Mouse (Mus musculus) 3T3-L1 (cell line): ENCODE results near the gene Uox.

ENCODE experiments used
- DNase-seq: peaks from one replicate; pipeline ENCODE4 v3.0.0-alpha.2; 2015; ENCODE audit warnings: low read depth, low spot score

Uox gene

DNA sequence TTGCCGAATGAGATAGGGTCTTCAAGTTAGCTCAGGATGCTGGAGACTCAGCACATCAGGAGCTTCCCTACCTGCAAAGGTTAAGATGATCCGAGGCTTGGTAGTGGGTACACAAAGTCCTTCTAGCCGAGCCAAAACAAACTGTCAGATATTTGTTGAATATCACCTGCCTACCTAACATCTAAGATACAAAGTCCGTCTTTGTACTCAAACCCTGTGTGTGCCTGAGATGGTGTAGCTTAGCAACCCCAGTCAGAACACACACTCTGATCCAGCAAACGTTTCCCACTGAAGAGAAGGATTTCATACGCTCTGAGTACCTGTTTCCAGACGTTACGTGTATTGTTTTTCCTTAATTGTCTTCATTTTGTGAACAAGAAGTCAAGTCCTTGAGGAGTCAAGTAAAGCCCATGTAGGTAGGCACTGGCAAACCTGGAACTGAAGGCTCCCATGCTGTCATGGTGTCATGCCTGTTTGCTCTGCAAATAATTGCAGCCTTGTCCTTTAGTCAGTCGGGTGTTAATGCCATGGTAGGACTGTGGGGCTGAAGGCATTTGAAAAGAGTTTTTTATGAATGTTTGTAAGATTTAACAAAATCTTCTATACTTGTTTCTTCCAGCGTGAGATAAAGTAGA lies at the start of gene Uox:
TSS of gene Uox (plus strand) at position 279 of the 635 bp plus-strand sequence.
- DNase-seq: no peak

DNA sequence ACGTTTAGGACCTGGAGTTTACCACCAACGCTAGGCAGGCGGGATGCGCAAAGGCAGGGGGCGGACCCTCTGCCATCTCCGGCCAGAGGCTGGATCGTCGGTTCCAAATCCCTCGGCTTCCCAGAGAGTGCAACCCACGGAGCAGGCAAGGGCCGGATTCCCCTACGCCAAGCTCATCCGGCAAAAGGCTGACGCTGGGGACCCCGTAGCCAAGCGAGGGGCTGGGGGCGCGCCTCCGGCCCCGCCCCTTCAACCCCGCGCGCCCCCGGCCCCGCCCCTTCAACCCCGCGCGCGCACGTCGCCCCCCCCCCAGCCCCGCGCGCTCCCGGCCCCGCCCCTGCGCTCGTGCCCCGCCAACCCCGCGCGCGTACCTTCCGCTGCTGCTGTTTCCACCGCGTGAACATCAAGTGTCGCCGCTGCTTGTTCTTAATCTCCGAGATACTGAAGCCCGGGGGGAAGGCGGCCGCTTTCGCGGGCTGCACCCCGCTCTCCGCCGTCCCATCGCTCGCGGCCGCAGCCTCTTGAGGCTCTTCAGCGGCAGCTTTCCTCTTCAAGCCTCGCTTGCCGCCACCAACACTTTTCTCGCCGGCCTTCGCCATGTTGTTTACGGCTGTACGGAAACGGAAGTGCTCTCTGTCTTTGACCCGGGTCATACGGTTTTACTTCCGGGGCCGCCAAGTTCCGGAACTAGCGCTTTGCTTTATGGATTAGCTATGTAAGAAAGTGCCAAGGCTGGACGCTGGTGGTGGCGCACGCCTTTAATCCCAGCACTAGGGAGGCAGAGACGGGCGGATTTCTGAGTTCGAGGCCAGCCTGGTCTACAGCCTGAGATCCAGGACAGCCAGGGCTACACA lies 49.2 kb upstream of the Uox start, which contains the start of gene Rpf1:
TSS of gene Rpf1 (minus strand) at position 632 of the 854 bp plus-strand sequence.
- peak; percentile 97 for DNase-seq

DNA sequence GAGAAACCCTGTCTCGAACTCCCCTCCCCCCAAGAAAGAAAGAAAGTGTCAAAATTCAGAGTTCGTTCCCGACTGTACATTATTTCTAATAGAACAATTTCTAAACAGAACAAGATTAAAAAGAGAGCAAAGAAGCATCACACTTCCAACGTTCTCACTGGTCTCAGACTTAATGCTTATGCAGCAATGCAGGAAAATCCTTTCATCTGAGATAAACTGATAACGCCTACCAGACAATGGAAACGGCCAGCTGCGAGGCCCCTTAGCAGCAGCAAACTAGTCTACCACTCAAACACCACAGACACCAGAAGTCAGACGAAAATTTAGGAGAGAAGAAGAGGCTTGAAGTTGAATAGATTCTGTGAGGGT lies 48.6 kb upstream of the Uox start:
- DNase-seq: no peak

DNA sequence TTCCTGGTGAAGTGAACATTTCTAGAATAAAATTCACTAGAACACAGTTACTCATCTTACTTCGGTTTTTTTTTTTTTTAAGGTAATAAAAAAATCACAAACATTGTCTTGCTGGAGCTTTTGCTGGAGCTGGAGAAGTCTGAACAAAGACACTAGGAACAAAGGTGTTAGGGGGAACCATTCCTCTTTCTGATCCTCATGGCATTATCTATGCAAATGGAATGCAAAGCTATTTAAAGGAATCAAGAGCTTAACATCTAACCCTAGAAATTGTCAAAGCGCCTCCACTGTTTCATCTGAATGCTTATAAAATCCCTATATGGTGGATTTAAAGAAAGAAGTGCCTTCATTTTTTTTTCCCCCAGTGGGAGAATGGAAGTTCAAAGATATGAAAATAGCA lies 41.9 kb upstream of the Uox start:
- no peak for DNase-seq

DNA sequence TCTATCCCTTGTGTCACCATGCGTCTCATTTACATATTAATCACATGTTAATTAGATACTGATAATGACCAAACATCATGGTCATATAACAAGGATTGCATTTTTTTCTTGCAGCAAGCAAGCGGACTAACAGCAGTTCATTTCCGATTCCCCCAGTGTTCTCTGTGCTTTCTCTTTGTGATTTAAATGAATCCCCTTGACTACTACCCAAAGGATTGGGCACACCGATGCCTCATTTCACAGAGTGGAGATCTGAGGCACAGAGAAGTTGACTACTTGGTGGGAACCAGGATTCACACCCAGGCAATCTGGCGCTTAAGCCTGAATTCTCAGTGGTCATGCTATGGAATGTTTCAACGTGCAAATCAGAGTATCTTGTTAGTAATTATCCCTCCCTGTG lies 35.2 kb upstream of the Uox start:
- no peak for DNase-seq

DNA sequence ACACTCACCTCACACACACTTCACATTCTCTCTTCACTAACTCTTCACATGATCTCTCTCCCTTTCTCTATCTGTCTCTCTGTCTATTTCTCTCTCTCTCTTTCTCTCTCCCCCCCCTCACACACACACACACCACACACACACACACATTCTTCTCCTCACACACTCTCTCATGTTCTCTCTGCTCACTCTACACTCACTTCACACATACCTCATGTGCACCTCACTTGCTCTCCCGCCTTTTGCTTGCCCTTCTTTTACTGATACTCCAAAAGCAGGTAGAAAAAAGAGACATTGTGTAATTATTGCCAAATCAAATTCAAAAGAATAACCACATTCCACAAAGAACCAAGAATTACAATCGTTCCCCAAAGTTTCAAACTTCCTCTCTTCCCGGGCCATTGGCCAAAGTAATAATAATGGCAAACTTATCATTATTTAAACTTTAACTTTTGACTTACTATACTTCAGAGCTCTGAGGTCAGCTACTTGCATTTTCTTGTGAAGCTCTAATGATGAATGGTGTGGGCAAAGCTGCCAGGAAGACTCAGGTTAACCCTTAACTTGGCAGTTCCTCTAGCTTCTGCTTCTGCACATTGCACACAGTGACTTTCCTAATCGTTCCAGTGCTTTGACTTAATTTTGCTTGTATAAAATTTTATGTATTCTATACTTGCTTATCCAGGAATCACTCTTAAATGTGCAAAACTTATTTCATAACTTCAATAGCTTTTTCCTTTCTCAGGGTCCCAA lies 29.5 kb upstream of the Uox start:
- peak; percentile 12 for DNase-seq

DNA sequence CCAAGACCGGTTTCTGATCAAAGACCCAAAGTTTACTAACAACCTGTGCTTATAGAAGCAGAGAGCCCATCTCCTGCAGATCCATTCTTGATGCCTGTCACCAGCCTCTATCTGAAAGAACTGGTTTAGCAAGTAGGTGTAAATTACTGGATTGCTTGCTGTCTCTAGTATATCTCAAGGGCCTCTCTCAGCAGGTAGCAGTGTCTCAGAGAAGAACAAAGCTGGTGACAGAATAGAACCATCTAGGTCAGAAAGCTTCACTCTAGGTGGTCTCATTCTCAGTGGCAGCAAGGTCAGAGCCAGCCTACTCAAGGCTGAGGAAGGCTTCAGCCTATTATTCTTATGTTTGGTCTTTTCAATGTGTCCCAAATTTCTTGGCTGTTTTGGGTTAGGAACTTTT lies 26.6 kb upstream of the Uox start:
- DNase-seq: no peak

DNA sequence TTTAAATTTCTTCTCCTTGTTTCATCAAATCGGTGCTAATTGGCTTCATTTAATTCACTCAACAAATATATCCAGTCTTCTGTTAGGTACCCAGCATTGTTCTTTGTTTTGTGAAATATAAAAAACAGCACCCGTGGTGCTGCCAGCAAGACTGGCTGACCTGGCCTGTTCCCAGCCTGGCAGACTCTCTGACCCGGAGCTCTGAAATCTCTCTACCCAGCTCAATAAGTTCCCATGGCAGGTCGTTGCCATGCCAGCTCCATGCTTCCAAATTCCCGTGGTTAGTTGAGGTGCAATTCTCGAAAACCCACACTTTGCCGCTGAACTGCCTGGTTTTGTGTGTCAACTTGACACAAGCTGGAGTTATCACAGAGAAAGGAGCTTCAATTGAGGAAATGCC lies 15.4 kb upstream of the Uox start:
- DNase-seq: no peak

DNA sequence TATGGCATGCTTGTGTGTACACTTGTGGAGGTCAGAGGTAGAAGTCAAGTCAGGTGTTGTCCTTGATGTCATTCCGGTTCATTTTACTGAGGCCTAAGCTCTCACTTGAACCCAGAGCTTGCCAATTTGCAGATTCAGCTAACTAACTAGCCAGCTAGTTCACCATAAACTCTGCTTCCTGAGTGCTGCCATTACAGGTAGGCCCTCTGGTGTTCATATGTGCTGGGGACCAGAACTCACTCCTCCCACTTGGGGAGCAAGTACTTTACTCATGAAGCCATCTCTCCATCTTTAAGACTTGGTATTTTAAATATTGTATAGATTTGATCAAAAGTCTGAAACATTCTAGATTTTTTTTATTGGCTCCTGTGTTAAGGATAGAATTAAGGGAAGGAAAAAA lies 13.7 kb upstream of the Uox start:
- no peak for DNase-seq

DNA sequence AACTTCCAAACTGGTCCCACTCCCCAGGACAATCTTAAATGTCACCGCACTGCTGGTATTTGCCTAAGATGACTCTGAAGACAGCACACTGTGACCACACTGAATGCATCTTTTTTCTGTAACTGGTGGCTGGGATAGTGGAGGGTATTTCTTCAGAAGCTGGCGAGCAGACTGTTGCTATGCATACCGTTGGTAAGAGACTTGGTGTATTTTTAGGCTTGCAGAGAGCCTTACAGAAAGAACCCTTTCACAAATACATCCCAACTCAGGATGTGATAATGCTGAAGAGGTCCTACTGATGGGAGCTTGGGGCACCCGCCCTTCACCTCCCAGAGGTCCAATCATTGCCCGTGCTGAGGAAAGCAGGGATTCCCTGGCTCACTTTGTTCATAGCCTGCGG lies 12.7 kb upstream of the Uox start:
- no peak for DNase-seq

DNA sequence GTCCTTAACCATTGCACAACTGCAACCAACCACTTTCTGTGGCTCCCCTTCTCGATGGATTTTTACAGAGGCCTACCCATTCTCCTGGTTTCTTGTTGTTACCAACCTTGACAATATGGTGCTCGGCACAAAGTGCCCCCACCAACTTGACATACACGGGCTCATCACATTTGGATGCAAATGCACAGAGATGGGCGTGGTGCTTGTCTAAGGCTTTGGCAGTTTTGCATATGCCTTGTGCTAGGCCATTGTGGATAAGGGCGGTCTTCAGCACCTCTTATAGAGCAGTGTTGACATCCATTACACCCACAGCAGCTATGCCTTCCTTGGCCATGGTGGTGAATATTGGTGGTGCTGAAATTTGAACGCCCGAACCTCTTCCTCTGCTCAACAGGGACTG lies 7.3 kb upstream of the Uox start:
- DNase-seq: no peak

DNA sequence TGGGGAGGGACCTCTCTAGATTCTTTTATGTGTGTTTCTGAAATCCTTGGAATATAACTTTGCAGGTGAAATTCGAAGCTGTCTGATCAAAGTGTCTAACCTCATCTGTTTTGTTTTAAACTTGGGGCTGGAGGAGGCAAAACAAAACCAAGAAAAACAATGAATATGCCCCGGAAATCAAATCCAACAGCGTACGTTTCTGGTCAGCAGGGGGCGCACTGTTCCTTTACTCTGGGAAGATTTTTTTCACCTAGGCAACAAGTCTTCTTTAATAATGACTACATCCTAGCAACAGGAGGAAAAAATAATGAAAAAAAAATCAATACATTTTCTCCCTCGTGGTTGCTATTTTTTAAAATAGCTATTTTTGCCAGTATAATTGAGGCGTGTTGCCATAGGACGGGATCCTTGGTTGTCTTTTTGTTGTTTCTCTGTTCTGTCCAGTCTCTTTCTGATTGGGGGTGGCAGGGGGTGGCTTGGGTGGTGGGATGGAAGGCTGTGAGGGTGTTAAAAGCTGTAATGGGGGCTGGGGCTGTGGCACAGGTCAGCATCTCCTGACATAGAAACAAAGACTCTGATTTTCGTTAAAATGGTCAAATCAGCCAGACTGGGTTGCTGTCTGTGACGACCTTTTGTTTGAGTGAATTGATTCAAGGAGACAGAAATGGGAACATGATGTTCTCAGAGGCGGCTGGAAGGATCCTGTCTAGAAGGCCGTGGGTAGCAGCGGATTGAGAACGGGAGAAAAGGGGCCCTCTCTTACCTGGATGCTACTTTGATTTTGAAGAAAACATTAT lies 5.8 kb upstream of the Uox start:
- peak; percentile 92 for DNase-seq

DNA sequence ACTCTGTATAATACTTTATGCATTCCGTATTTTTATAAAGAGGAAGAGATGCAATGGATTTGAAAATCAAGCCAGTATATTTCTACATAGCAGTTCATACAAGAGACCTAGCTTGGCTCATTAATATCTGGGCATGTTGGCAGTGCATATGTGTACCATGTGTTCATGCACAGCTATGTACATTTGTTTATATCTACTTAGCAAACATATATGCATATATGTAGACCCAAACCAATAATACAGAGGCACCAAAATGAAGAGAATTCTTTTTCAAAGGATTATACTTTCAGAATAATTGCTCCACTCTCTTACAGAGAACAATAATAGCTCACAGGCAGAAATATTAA lies 5.2 kb upstream of the Uox start:
- no peak for DNase-seq

DNA sequence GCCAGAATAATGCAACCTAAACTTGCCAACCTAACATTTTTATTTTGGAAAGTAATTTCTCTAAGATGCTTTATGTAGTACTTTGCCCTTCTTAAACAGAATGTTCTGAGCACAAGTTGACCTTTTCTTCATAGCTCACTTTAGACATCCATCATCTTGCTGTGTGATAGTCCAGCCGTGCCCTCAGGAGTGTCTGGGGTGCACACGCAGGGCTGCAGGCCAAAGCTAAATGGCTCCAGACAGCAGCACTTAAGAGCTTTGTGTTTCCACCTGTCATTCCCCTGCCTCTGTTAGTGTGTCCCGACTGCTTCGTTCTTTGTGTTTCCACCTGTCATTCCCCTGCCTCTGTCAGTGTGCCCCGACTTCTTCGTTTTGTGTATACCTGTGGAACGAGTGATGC lies 2.9 kb upstream of the Uox start:
- peak; percentile 57 for DNase-seq

DNA sequence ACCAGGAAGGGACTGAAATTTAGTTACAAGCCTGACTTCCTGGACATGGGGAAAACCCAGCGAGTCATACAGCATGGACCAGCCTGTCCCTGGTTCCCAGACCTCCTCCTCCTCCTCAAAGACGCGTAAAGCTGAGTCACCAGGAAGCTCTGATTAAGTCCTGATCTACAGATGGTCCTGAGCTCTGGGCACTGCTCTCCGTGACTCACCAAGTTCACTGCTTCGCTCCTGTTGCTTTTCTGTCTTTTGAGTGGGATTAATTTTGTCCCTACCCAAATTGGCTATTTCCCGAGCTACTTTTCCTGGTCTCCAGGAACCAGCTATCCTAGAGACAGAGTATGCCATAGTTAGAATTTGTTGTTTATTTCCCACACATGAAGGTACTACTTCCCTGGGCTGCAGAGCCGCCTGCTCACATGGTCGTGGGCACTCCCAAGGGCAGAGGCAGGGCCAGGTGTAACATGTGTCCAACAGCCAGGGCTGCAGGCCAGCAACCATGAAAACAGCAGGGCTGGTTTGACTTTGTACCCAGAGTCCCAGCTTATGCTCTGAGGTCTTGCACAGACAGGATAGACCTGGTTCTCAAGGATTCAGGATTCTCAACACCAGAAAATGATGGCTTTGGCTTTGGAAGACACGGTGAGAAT lies 2.2 kb upstream of the Uox start:
- DNase-seq: peak; percentile 96

DNA sequence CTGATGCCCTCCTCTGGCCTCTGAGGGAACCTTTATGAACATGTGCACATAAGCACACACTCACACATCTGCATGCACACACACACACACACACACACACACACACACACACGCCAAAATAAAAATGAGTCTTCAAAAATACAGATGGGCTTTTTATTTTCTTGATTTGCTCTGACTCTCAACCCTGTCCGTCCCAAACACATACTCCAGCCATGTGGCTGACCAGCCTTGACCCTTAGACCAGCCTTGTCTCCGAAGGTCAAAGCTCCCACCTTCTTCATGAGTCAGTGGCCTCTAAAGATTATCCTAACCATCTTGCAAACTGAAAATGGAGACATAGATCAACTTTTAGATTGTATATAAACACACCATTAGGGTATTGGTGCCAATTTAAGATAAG lies 632 bp upstream of the Uox start:
- no peak for DNase-seq

DNA sequence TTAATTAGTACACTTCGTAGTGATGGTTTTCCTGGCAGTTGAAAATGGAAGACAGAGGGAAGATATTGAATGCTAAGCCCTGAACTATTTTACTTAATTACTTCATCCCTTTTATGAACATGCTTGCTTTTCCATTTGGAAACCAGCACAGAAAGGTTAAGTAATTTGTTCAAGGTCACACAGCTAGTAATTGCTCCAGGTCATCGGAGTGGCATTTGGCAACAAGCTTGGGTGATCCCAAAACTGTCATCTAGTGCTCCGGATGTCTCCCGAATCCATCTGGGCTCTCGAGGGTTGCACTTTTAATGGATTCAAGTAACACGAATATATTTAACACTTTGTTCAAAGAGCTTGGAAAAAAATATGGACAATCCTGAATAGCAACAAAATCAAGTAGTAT lies 713 bp downstream of the Uox start:
- DNase-seq: no peak

DNA sequence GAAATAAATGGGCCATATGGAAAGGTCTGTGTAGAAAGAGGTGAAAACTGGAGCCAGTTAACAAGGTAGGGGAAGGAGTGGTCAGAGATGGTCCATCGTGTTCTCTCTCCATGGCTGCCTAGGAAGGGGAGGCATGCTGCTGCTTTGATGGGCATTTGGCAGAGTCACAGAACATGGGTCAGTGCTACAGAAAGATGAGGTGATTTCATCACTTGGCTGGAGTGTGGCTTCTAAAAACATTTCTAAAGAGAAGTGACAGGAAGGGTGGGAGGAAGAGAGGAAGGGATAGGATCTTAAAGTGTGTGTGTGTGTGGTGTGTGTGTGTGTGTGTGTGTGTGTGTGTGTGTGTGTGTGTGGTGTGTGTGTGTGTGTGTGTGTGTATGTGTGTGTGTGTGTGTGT lies 1.1 kb downstream of the Uox start:
- DNase-seq: peak; percentile 75

DNA sequence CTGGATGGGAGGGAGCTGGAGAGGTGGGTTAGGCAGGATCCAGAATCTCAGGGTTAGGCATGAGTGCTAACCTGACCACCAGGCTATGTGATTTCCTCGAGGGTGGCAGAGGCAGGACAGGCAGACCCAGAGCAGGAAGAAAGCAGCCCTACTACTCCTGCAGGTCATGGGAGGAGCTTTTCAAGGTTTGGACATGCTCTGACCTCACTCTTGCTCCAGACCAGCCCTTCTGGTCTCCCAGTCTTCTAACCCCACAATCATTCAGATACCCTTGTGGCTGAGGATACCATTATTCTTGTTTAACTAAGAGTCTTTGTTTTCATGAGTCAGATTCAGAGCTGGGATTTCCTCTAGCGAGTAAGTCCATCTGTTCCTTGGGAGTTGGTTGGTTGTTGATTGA lies 7.4 kb downstream of the Uox start:
- DNase-seq: no peak

DNA sequence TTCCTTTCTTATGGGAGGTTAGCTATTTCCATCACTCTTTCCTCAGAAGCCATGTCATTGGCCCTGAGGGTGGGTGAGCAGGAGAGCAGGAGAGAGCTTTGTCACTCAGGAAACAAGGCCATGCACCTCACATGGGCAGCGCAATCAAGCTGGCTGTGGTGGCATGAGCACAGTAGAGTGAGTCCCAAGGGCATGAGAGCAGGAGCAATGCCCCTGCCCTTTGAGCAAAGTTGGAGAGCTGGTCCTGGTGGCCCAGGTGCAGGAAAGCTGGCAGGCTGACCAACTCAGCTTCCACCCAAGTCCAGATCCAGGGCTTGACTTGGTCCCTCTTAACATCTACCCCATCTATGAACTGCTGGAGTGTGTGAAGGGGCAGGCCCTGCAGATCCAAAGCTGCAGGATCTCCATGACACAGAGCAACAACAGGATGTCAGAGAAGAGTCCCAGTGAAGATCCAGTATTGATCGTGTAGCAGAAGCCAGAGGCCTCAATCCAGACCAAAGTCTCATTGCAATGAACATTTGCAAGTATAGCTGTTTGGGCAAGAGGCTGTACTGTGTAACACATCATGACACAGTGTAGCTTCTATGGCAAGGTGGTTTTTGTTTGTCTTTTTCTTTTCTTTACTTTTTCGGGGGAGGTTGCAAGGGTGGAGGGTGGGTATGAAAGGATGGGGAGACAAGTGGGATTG lies 10.0 kb downstream of the Uox start:
- DNase-seq: no peak

DNA sequence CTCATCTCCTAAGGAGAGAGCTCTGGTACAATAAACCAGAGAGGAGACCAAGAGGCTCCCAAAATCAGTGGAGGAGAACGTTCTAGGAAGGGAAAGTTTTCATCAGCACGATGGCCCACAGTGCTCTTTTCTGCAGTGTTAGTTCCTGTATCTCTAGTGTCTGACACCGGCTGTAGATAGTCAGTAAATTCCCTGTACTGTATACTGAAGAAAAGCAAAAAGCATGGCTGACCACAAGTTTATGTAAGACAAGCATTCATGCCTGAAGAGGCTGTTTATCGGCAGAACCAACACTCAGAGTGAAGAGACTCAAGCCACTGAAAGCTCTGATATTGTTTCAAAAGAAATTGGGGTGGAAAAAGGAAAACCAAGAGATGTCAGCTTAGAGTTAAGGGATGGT lies 13.3 kb downstream of the Uox start:
- DNase-seq: no peak
